Mouse (Mus musculus) bone marrow macrophage, adult 2 months (primary cell): ENCODE measurements at regions not wholly inside any gene's neighbourhood (a gene's known extent, or its start where the extent isn't known, plus 50 kb on each side); places are given as distances from the start of the nearest gene placed in this dataset.
"Not testable (repeated sequence)": the region's sequence is repeated elsewhere in the genome, so short reads cannot be mapped to it uniquely, and the experiment has no call there.

Experiments used
- H3K27ac ChIP-seq: 2 replicates; pipeline ENCODE4 v1.5.1; 2012; ENCODE audit warnings: low read depth, low read length; ENCODE audit not compliant: insufficient read depth
- H3K4me1 ChIP-seq: 2 replicates; pipeline ENCODE4 v1.6.1; 2012; ENCODE audit warnings: low read length; ENCODE audit not compliant: control insufficient read depth, insufficient read depth
- H3K4me3 ChIP-seq: 2 replicates; pipeline ENCODE4 v1.5.1; 2012; ENCODE audit warnings: mild to moderate bottlenecking, low read length, moderate library complexity; ENCODE audit not compliant: insufficient read depth
- CTCF ChIP-seq: IDR thresholded peaks from 2 replicates; pipeline ENCODE4 v1.5.1; 2012; ENCODE audit warnings: low read depth, mild to moderate bottlenecking, low read length, moderate library complexity
- POLR2A ChIP-seq: IDR thresholded peaks from 2 replicates; pipeline ENCODE4 v1.6.1; 2012; ENCODE audit warnings: mild to moderate bottlenecking, low read depth, low read length, borderline replicate concordance

DNA sequence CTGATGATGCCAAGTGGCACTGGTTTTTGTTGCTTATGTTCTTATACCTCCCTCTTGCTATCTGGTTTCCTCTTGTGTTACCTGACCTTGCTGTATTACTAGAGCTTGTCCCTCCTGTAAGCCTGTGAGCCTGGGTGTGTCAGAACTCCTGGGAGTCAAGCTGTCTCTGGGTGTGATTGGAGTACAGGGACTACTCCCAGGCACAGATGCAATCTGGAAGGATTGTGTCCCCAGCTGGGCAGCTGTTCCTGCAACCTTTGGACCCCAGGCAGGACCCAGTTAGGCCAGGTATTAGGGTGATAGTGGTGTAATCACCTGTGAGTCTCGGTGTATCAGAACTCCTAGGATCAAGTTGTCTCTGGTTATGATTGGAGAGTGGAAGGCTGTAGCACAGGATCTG, 97.4 kb upstream of the Dock11 start:
- Histone ChIP-seq H3K4me3 (no peak overlapping the region), H3K27ac (no peak overlapping the region), H3K4me1 (no peaks in the 10 kb centered on the region)
- no peak for TF ChIP-seq POLR2A
- no peak for TF ChIP-seq CTCF

DNA sequence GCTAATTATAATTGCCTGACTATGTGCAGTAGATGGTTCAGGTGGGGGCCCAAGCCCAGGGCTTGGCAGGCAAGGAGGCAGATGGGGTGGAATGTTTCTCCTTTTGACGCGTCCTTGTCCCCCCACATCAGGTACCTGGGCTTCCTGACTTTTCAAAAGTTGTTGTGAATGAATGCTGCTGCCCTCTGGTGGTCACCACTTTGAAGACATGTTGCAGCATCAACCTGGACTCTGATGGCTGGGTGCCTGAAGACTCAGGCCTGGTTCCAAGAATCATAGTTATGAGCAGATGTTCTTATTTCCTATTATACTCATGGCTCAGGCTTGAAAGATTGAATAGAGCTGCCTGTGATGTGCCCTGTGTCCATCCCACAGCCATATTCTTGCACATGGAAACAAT, 75.4 kb upstream of the Dock11 start:
- no peak overlapping the region for H3K4me3 ChIP-seq
- TF ChIP-seq CTCF, result peak; percentile 27; the same call in 1 of the 2 replicates
- no peak for TF ChIP-seq POLR2A
- H3K27ac ChIP-seq, result no peak overlapping the region
- H3K4me1 ChIP-seq, result no peaks in the 10 kb centered on the region

DNA sequence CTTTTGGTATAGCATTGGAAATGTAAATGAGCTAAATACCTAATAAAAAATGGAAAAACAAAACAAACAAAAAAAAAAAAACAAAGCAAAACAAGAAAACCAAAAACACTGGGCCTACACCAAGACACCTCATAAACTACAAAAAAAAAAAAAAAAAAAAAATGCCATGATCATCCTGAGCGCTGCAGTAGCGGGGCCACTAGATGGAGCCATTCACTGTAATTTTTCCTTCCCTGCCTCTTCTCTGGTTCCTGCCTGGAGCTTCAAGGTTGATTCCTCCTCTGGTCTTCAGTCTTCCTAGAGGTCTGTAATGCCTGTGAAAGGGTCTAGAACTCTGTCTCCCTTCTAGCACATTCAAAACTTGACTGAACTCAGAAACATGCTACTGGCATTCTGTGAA, 54.2 kb upstream of the Dock11 start:
- not testable (repeated sequence) for H3K27ac ChIP-seq, H3K4me1 ChIP-seq, H3K4me3 ChIP-seq

GRCm38 (mm10) chrX:35838064-35838463, 50.6 kb upstream of the Dock11 start:
- Histone ChIP-seq H3K27ac (no peak overlapping the region), H3K4me3 (no peak overlapping the region), H3K4me1 (no peaks in the 10 kb centered on the region)
- no peak for TF ChIP-seq POLR2A
- TF ChIP-seq CTCF, result no peak
